Mouse (Mus musculus) layer of hippocampus, postnatal 36 days (tissue): ENCODE data around the gene Runx1. TPM values are rescaled to one million over a fixed set of nuclear protein-coding genes. Genes with fewer than 3 reads are reported as not detected.

Experiments
- DNase-seq, 2 experiments: peaks; one replicate each; pipeline ENCODE4 v3.0.0; 2022
- total RNA-seq, 2 experiments: library from RNA; stranded (reverse); gene quantifications; 2 replicates each; pipeline ENCODE4 v1.2.3; 2021

The Runx1 gene
- total RNA-seq, 2 experiments from 2014 or later, result 1.00 to 2.1 TPM

DNA sequence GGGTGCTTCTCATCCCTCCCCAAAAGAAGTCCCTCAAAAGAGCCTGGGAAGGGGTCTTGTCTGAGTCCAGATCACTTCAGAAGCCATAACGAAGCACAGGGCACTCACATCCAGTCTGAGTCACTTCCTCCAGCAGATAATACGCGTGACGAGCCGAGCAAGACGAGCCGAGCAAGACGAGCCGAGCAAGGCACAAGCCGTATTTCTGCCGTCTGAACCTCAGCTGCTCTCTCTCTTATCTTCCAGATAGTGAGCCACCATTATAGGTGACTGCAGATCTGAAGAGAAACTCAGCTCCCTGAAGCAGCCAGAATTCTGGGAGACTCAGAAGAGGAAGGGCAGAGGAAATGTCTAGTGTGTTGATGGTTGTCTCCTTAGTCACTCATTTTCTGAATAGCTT is 273.1 kb downstream of the Runx1 start:
- DNase-seq, result no peak

DNA sequence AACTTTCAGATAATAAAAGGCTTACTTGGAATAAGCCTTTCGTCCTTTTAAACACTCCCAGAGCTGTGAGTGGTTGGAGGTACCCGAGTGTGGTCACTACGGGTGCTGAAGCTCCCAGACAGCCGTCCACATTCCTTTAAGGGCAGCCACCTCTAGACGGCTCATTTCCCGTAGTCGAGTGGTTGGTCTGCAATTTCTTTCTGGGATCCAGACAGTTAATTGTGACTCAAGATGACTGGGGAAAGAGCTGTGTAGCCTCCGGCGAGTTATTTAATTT is 273.9 kb downstream of the Runx1 start:
- no peak for DNase-seq
